Mouse (Mus musculus) frontal cortex, postnatal 10 days (tissue): ENCODE data around the gene Fgd3.

ENCODE experiments used
- DNase-seq, 2 experiments: peaks; one replicate each; pipeline ENCODE4 v3.0.0; 2022; ENCODE audit warnings: low spot score in 2 of 2, mixed read lengths in 1 of 2

Fgd3 gene

DNA sequence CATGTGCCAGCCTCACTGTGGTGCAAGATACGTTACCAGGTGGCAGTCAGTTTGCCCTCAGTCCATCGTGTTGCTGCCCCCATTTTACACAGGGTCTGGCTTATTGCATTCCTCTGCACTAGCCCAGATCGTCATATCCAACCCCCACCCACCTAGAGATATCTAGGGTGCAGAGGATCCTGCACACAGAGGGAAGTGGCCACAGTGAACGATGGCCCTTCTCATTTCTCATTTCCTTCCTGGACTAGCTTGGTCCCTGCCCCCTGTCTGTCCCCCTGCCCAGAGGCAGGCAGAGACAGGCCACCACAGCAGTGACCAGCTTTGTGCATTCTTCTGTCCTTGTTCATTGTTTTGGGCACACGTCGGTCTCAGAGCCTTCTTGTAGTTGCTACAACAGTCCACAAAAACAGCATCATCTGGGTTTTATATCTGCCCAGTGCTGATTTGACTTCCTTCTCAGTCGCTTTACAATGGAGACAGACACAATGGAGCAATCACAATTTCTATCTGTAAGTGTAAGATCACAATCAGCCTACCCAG lies 13.3 kb downstream of the Fgd3 start:
- DNase-seq, result no peak

DNA sequence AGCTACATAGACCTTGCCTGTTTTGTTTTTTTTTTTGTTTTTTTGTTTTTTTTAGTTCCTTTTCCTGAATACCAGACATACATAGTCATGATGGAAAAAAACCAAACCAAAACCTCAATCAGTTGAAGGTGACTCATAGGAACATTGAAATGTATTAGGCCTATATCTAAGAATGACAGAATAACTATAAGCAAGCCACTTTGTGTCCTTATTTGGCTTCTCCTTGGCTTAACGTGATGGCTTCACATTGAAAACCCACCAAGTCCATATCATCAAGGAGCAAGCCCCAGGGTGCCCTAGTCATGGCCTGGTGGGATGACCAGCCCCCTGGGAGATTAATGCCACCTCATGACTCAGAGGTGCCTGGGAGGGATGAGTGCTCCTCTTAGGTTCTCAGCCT lies 19.3 kb downstream of the Fgd3 start:
- DNase-seq, result no peak

DNA sequence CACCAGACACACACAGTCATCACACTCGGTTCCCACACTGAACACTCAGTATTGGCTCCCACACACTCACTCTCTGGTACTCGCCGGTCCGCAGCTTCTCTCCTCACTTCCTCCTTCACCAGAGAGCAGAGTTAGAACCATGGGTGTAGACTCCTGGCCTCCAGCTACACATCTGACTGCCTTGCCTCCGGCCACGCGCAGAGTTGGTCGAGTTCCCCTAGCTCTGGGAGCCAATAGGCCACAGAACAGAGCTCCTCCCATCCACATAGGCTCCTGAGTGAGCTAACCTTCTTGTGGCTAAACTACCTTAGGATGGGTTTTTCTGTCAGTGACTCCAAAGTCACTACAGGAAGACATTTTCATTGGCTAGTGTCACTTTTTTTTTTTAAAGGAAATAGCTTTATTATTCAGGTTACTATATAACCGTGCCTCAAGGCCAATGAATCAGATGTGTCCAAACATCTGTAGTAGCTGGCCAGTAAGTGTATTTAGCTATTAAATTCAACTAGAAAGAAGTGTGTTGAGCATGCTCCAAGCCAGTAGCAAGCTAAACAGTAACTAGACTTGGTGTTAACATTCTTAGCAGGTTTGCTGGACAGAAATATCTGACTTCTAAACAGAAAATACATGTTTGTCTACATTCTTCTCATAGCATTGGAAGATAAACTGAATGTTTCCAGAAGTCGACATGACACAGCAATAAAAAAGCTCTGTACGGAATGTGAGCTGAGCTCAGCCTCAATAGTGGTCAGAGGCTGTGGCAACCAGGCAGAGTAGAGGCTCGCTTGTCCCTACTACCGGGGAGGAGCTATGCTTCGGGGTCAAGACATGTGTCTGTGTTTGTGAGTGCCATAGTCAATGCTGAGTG lies 21.4 kb downstream of the Fgd3 start:
- DNase-seq, result no peak

DNA sequence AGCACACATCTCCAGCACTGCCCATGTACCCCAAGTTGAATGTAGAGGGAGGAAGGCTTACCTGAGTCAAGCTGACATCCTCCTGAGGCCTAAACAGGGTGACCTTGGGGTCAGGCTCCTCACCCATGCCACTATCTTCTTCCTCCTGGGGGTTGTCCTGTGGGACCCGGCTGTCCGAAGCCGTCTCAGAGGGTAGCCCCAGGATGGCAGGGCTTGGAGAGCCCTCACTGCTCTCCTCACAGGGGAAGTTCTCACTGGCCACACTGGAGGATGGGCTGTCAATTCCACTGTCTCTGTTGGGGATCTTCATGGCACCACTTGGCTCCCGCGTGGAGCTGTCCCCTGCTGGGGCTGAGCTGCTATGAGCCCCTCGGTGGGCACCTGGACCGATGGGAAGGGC lies 23.8 kb downstream of the Fgd3 start:
- no peak for DNase-seq

DNA sequence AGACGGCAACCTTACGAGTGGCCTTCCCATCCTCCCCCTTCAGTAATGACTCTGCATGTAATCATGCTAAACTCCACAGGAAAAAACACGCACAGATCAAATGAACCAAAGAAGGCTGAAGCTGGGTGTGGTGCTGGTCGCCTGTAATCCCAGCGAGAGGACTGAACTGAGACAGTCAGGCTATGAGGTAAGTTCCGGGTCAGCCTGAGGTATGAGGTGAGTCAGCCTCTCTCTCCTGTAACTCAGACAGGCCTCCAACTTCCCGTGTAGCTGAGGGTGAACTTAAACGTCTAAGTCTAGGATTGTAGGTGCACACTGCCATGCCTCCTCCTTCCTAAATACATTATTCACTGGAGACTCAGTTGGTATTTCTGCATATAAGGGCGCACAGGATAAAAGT lies 26.0 kb downstream of the Fgd3 start:
- no peak for DNase-seq

DNA sequence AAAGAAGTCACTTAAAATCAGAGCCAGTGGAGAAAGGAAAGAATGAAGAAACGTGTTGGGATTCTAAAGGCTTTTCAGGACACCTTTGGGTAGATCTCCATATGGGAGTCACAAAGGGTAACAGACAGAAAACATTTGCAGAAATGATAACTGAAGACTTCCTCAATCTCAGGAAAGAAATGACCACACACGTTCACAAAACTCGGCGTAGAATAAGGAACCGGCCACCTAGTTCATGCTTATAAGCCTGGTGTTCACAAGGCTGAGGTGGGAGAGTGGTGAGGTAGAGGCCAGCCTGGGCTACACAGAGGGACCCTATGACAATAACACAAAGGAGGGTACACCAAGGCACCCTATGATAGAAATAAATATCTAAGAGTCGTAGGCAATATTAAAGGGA lies 28.2 kb downstream of the Fgd3 start:
- DNase-seq, result no peak

DNA sequence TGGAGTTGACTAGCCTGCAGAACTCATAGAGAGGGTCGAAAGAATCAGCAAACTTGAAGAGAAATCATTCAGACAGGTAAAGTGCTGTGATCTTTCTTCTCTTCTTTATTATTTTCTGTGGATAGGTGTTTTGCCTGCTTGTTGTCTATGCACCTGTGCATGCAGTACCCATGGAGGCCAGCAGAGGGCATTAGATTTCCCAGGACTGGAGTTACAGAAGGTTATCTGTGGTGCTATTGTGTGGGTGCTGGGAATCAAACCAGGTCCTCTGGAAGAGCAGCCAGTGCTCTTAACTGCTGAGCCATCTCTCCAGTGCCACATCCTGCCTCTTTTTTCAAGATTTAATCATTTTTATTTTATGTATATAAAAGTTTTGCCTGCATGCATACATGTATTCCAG lies 28.7 kb downstream of the Fgd3 start:
- DNase-seq, result no peak

DNA sequence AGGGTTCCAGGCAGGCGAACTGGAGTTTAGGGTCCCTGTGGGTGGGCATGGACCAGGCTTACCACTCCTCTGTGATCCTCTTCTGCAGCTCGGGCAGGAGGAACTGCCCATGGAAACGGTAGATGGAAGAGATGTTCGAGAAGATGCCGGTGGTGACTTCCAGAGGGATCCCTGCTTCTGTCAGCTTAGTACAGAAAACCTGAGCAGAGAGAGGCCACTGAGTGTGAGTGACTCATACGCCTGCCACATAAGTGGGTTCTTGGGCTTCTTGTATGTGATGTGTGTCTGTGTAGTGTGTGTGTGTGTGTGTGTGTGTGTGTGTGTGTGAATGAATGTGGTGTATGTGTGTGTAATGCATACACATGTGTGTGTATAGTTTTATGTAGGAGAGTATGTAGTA lies 32.9 kb downstream of the Fgd3 start:
- no peak for DNase-seq

DNA sequence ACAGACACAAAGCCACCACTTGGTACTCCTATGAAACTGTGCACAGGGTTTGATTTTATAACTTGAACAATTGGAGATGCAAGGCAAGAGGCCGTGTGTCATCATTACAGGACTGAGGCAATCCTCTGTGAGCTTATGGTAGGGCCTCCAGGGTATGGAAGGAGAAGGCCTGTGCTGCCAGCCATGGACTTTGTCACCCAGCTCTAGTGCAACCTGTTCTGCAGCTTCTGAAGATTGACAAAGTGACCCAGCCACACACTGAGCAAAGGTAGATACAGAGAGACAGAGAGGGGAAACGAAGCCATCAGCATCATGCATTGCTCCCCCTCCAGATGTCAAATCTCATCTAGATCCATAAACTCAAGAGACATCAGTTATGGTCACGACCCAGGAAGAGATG lies 33.4 kb downstream of the Fgd3 start:
- no peak for DNase-seq

DNA sequence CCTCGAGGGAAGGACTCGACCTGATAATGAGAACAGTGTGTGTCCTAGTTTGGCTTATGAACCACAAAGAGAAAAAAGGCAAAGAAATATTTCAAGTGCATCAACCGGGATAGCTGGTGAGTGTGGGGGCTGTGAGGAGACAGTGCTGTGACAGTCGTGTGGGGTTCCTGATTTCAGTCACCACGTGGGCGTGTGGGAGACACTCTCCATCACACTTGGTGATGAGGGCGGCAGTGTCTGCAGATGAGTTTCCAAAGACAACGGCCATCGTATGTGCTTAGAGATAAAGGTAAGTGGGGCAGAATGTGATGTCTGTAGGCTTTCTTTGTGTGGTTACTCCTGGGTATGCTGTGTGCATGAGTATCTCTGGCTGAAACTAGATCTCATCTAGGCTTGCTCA lies 36.4 kb downstream of the Fgd3 start:
- no peak for DNase-seq

DNA sequence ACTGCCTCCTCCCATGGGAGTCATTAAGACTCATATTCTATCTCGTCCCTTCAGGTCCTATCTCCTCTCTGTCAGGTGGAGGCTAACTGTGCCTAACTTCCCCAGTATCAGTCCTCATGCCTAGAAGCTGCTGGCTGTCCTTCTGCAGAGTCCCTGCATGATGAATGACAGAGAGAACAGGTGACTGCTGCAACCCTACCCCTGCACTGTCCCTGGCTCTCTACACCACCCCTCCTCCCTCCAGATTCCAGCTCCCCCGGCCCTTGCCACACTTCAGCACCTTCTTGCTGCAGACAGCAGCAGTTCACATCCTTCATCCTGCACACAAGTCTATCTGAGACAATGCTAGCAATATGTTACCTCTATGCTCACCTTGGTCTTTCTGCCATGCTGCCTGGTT lies 37.9 kb downstream of the Fgd3 start:
- no peak for DNase-seq

DNA sequence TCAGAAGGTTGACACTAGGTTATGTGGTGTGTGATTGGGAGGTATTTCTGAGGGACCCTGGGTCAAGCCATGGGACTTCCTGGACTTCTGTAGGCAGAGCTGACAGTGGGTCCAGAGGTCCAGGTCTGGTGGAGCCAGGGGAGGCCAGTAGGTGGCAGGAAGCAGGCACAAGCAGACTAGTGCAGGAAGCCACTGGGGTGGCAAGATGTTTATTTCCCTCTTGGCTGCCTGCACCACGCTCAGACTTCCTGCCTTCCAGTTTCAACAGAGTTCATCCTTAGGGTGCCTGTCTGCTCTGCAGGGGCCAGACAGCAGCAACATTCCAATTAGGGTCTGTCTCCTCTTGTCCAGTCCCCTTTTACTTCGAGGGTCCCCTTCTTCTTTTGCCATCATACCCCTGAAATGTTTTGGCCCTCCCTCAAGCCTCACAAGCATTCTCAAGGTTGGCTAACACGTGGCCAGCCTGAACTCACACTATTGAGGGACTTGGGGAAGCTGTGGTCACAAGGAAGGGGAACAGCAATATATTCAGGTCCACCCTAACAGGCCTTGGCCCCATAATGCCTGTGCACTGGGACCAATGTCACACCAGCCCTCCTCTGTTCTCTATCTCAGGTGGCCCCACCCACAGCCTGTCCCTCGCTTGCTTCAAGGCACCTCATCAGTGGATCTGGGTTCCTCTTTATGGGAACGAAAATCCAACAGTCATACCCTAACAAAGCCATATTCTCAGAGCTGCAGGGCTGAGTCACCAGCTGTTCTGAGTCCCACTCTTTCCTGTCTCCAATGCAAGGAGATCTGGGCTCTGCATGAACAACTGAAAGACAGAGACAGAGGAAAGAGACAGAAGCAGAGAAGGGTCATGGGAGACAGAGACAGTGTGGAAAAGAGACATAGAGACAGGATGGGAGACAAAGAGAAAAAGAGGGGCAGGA lies 48.0 kb downstream of the Fgd3 start:
- DNase-seq, result no peak

DNA sequence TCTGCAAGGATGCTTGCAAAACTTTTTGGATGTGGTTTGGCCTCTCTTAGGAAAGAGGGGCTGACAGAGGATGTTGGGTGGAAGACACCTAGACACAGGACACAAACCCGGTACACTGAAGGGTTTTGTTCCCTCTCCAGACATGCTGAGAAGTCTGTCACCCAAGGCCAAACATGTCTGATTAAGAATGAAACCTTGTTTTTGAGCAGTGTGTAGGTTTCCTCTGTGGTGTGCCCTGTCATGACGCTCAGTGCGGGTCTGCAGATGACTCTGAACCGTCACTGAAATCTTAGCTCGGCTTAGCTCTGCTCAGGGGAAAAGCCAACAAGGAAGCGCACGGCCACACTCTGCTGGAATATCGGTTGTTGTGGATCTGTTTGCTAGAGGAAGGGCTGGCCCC lies 49.6 kb downstream of the Fgd3 start:
- no peak for DNase-seq

DNA sequence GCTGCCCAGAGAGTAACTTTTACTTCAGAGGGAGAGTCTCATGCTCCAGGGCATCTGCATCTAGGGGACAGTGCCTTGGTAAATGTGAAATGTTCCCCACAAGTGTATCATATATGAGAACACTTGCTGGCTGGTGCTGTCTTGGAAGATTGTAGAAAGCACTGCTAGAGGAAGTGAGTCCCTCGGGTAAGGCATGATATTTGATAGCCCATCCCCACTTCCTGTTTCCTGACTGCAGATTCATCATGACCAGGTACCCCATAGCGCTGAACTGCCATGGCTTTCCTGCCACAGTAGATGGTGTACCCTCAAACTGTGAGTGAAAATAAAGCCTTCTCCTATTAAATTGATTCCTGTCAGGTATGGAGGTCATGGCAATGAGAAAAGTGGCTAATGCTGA lies 52.5 kb downstream of the Fgd3 start:
- no peak for DNase-seq

DNA sequence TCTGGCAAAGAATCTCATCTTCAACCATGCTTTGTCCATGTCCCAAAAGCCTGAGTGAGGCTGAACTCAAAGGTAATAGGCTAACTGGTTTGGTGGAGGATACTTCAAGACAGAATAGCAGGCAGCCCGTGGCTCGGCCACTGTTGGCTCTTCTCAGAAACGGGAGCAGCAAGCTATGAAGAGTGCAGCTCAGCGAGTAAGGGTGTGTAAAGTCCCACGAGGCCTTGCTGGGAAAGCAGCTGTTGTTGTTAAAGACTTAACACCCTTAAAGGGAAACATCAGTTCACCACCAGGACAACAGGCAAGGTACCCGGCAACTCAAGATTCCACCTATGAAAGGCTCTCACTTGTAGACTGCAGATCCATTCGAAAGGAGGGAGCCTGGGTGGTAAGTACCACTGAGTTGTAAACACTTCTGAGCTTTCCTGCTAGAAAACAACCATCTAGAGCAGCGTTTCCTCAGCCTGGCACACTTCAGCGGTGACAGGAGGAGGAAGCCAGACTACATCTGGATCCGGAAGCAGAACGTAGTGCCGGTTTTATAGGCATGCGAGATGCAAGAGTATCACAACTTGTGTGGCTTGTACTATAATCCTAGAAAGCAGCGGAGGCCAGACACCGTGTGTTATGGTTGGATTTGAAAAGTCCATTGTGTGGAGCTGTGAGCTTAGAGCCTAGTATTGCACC lies 59.9 kb downstream of the Fgd3 start:
- no peak for DNase-seq

DNA sequence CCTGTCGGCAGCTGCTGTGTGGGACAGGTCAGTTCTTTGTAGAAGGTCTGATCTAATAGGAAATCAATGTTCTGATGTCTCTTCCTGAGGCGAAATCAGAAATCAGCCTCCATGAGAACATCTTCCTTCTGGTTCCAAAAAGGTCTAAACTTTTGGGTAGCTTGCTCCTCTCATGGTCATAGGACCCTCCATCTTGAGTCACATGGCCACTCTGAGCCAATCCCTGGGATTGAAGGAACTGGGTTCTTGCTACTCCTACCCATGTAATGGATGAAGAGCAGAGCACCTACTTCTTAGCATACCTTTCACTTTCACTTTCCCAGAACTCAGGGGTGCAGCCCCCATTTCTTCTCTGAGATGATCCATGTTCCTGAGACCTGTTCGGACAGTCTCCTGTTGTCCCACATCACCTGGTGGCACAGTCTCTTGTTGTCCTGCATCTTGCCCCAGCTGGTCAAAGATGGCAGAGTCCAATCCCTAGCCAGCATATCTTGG lies 62.2 kb downstream of the Fgd3 start:
- no peak for DNase-seq

DNA sequence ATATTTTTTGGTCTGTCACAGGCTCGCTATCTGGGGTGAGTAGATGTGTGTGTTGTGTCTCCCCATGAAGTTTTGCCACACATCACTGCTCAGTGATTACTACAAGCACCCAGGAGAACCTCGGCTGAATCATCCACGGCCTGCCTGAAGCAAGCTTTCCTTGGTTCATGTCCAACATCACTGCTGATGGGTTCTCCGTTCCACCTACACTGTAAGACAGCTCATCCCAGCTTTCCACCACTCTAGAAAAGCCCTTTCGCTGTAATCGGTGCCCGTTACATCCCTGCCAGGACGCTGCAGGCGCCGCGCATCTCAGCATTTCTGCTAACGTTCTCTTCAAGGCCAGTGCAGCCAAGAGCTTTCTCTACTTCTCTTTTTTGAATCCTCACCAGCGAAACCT lies 67.4 kb downstream of the Fgd3 start:
- no peak for DNase-seq

DNA sequence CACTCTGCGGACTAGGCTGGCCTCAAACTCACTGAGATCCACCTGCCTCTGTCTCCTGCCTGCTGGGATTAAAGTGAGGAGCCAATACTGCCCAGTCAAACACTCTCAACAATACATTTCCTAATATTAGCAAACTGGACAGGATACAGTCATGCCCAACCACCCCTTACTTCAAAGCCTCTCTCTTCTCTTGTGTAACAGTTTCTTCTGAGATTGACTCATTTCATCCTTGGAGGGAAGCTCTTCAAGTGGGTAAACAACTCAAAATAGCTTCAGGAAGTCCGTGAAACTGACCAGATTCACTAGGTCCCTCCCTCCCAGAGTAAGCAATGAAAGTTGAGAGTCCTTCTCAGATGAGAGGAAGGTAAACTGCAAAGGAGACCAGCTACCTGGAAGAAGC lies 68.0 kb downstream of the Fgd3 start:
- no peak for DNase-seq

DNA sequence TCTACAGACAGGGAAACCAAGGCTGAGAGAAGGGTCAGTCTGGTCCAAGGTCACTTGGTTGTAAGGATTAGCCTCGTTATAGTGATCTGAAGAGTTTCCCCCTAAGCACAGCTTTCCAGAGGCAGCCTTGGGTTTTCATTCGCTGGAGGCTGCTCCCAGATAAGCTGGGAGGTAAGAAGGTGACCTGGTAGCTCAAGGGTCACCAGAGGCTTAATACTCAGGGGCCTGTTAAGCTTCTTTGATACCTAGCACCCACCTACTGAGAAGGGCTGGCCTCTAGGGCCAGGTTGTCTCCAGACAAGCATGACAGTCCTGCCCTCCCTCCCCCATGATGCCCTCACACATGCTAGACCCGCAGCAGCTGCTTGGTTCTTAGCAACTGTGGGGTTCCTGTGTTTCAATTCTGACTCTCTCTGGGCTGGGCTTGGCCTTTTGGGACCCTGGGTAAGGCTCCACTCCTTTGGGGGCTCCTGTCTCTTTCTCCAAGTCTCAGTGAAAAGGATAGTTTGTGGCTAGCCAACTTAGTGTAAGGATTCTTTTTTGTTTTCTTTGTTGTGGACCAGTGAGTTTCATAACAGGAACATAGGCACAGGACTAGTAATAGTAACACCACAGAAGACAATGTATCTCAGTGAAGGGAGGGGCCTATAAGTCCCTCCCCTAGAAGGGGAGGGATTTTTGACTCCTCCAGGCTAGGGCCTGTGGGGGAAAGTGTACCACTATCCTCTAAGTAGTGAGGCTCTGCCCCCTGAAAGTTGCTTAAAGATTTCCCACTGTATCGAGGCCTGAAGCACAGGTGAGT lies 69.2 kb downstream of the Fgd3 start:
- DNase-seq, result no peak

DNA sequence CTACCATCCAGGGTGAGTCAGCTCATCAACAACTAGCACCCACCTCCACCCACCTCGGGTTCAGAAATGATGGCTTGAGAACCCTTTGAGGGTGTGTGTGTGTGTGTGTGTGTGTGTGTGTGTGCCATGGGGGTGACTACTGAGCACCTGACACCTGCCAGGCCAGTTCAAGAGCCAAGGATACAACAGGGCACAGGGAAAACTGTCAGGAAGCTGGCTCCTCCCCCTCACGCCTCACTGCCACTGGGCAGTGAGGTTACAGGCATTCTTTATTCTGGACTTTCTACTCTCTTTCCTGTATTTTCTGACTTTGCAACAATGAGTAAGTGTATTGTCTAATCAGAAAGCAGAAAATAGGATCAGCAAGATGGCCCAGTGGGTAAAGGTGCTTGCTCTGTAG lies 70.5 kb downstream of the Fgd3 start:
- no peak for DNase-seq

DNA sequence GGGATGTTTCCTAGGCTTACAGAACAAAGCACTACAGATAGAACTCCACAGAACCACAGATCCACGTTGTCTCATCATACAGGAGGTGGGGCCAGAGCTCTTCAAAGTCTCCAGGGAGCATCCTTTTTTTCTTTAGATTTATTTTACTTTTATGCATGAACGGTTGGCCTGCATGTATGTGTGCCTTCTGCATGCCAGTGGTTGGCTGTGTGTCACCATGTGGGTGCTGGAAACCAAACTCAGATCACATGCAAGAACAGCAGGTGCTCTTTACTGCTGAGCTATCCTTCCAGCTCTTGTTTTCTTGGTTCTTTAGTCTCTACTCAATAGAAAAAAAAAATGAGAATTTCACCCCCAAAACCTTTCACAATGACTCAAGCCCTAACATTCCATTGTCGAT lies 71.2 kb downstream of the Fgd3 start:
- DNase-seq, result no peak
